Mouse (Mus musculus) stomach, embryonic 15.5 days (tissue): ENCODE measurements around the gene Tmem8. TPM values are rescaled to one million over a fixed set of nuclear protein-coding genes. Genes with fewer than 3 reads are reported as not detected.
A peak's percentile ranks its signal among the peaks of the same experiment; 100 is the strongest.
"Not testable (repeated sequence)": the region's sequence is repeated elsewhere in the genome, so short reads cannot be mapped to it uniquely, and the experiment has no call there.

Source experiments
- ATAC-seq: fragments of 200-750 bp; cut with Nextera tagmentation; 2 replicates; pipeline ENCODE4 v1.8.0; 2017; ENCODE audit warnings: low read depth, moderate number of reproducible peaks, moderate TSS enrichment; ENCODE audit not compliant: insufficient read depth, low FRiP score
- H3K27ac ChIP-seq: fragments of 300-500 bp; sonication (generic); 2 replicates; pipeline ENCODE4 v1.5.1; 2015; ENCODE audit warnings: mild to moderate bottlenecking, inconsistent platforms
- H3K27me3 ChIP-seq: fragments of 300-500 bp; sonication (generic); replicated peaks from 2 replicates; pipeline ENCODE4 v1.6.1; 2015; ENCODE audit warnings: inconsistent platforms
- H3K36me3 ChIP-seq: fragments of 300-500 bp; sonication (generic); 2 replicates; pipeline ENCODE4 v1.6.1; 2015; ENCODE audit warnings: inconsistent platforms
- H3K4me1 ChIP-seq: fragments of 300-500 bp; sonication (generic); 2 replicates; pipeline ENCODE4 v1.6.1; 2015; ENCODE audit warnings: inconsistent platforms
- H3K4me2 ChIP-seq: fragments of 300-500 bp; sonication (generic); 2 replicates; pipeline ENCODE4 v1.6.1; 2015; ENCODE audit warnings: mild to moderate bottlenecking, inconsistent platforms
- H3K4me3 ChIP-seq: fragments of 300-500 bp; sonication (generic); replicated peaks from 2 replicates; pipeline ENCODE4 v1.5.1; 2015; ENCODE audit warnings: inconsistent platforms
- H3K9ac ChIP-seq: fragments of 300-500 bp; sonication (generic); 2 replicates; pipeline ENCODE4 v1.6.1; 2015; ENCODE audit warnings: inconsistent platforms
- H3K9me3 ChIP-seq: fragments of 300-500 bp; sonication (generic); 2 replicates; pipeline ENCODE4 v1.6.1; 2016; ENCODE audit warnings: inconsistent platforms
- WGBS: fragments of 180-500 bp; shearing (Covaris S2); methylation state at CpG from one replicate; pipeline ENCODE4 v1.1.7; 2015; 5-methylcytosine and 5-hydroxymethylcytosine counted together
- polyA plus RNA-seq: library from polyadenylated mRNA; unstranded; fragments of >200 nt; fragmentation: Nextera tagmentation; extraction: Ambion mirVana; gene quantifications from 2 replicates; pipeline ENCODE4 v1.2.1, GENCODE M21; 2015

The Tmem8 gene
- polyA plus RNA-seq, 1 experiment from 2014 or later, result 6.6 TPM

GRCm38 (mm10) chr17:26089905-26090632, 23.0 kb upstream of the Tmem8 start, which contains the start of gene Decr2:
TSS of gene Decr2 (minus strand) at chr17:26090337.
- Histone ChIP-seq H3K27me3 (no peaks in the 10 kb centered on the region), H3K4me3 (peak within 1 kb of the TSS; percentile 53), H3K9ac (peak within 1 kb of the TSS; percentile 47), H3K27ac (peak within 1 kb of the TSS; percentile 93), H3K36me3 (no peaks in the 10 kb centered on the region), H3K9me3 (no peaks in the 10 kb centered on the region), H3K4me1 (no peaks in the 10 kb centered on the region), H3K4me2 (peak within 1 kb of the TSS; percentile 68)
- WGBS, result 1% methylated on average over 32 of the region's 32 CpGs
- ATAC-seq, result peak; percentile 94

- no peak for ATAC-seq
- peak overlapping the region; percentile 77 for H3K27ac ChIP-seq
- 23% methylated on average over 9 of the region's 9 CpGs for WGBS
These were observed 18.5 kb upstream of the Tmem8 start for GRCm38 (mm10) chr17:26094531-26095110.

GRCm38 (mm10) chr17:26095121-26095740, 17.9 kb upstream of the Tmem8 start, which contains the start of gene Nme4:
TSS of gene Nme4 (minus strand) at chr17:26095602.
- Histone ChIP-seq H3K4me2 (peak within 1 kb of the TSS; percentile 76), H3K9ac (peak within 1 kb of the TSS; percentile 73), H3K36me3 (no peaks in the 10 kb centered on the region), H3K27me3 (no peaks in the 10 kb centered on the region), H3K27ac (peak within 1 kb of the TSS; percentile 77), H3K4me1 (no peaks in the 10 kb centered on the region), H3K4me3 (peak within 1 kb of the TSS; percentile 67), H3K9me3 (no peaks in the 10 kb centered on the region)
- peak; percentile 73 for ATAC-seq
- 1% methylated on average over 47 of the region's 47 CpGs for WGBS

More at GRCm38 (mm10) chr17:26094531-26095110, 18.5 kb upstream of the Tmem8 start:
- no peaks in the 10 kb centered on the region for H3K9me3 ChIP-seq
- H3K4me2 ChIP-seq, result peak overlapping the region; percentile 76
- no peaks in the 10 kb centered on the region for H3K27me3 ChIP-seq
- H3K36me3 ChIP-seq, result no peaks in the 10 kb centered on the region
- H3K4me3 ChIP-seq, result peak overlapping the region; percentile 67
- peak overlapping the region; percentile 73 for H3K9ac ChIP-seq
- no peaks in the 10 kb centered on the region for H3K4me1 ChIP-seq

- no peak overlapping the region for H3K27ac ChIP-seq
- H3K9ac ChIP-seq, result no peak overlapping the region
- no peaks in the 10 kb centered on the region for H3K4me1 ChIP-seq
- ATAC-seq, result no peak
- no peak overlapping the region for H3K4me3 ChIP-seq
- WGBS, result 87% methylated on average over 7 of the region's 7 CpGs
- H3K9me3 ChIP-seq, result no peaks in the 10 kb centered on the region
- no peaks in the 10 kb centered on the region for H3K36me3 ChIP-seq
- no peaks in the 10 kb centered on the region for H3K27me3 ChIP-seq
- H3K4me2 ChIP-seq, result no peak overlapping the region
These were observed 14.6 kb upstream of the Tmem8 start for GRCm38 (mm10) chr17:26098461-26098860.

DNA sequence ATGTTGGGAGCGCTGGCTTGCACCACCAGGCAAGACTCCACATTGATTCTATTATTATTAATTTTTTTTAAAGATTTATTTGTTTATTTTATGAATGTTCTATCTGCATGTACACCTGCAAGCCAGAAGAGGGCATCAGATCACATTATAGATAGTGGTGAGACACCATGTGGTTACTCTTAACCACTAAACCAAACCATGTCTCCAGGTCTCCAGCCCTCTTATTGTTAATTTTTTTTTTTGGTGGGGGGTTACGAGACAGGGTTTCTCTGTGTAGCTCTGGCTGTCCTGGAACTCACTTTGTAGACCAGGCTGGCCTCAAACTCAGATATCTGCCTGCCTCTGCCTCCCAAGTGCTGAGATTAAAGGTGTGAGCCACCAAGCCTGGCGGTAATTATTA, 13.8 kb upstream of the Tmem8 start:
- not testable (repeated sequence) for H3K36me3 ChIP-seq, H3K27ac ChIP-seq, H3K9ac ChIP-seq, H3K4me1 ChIP-seq, ATAC-seq, H3K4me2 ChIP-seq, H3K9me3 ChIP-seq, H3K4me3 ChIP-seq, H3K27me3 ChIP-seq
- 62% methylated on average over 3 of the region's 3 CpGs for WGBS

DNA sequence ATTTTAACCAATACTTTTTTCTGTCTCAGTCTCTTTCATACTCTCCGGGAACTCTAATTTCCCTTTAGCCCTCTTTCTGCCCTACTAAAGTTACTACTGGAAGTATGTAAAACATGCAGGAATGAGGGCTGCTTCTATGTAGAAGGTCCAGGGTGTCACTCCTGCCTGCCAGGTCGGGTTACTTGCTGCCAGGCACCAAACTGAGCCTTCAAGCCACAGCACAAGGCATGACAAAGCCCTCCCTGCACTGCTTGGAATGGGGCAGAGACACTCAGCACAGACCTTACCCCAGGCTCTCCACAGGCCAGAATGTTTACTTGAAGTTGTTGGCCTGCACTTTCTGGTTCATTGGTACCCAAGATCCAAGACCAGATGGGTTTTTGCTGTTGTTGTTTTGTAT, 12.9 kb upstream of the Tmem8 start:
- ATAC-seq, result no peak
- H3K36me3 ChIP-seq, result no peaks in the 10 kb centered on the region
- H3K9ac ChIP-seq, result no peak overlapping the region
- WGBS, result 37% methylated on average over 2 of the region's 2 CpGs
- no peak overlapping the region for H3K27ac ChIP-seq
- no peak overlapping the region for H3K4me2 ChIP-seq
- no peaks in the 10 kb centered on the region for H3K4me1 ChIP-seq
- H3K9me3 ChIP-seq, result no peaks in the 10 kb centered on the region
- no peaks in the 10 kb centered on the region for H3K27me3 ChIP-seq
- no peak overlapping the region for H3K4me3 ChIP-seq

DNA sequence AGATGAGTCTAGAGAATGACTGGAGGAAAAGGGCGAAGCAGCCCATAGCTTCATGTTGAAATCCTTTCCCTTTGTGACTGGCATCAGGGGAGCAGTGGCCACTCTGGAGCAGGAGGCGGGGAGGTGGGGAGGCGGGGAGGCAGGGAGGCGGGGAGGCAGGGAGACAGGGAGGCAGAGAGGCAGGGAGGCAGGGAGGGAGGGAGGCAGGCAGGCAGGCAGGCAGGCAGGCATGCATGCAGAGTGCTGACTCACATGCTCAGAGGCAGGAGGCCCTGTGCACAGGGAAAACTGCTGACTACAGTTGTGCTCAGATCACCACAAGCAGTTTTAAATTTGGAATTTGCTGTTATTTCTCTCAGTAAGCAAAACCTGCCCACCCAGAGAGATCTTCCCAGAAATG, 11.6 kb upstream of the Tmem8 start:
- Histone ChIP-seq H3K36me3 (no peaks in the 10 kb centered on the region), H3K9me3 (no peaks in the 10 kb centered on the region), H3K9ac (no peak overlapping the region), H3K4me2 (no peak overlapping the region), H3K27me3 (no peaks in the 10 kb centered on the region), H3K4me1 (no peaks in the 10 kb centered on the region), H3K4me3 (no peak overlapping the region), H3K27ac (no peak overlapping the region)
- no peak for ATAC-seq
- WGBS, result 47% methylated on average over 4 of the region's 4 CpGs

DNA sequence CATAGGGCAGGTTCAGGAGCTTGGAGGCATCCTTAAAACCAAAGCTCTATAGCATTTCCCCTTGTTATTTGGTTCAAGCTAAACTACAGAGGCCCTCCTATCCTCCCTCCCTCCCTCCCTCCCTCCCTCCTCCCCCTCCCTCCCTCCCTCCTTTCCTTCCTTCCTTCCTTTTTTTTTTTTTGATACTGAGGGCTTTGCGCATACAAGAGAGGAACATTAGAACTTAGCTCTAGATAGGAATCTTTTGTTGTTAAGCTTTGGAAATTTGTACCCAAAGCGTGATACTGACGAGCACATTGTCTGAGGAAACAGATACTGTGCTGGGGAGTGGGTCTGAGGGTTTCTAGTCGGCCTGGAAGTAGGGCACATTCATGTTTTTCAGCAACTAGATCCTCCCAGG, 7.5 kb upstream of the Tmem8 start:
- ATAC-seq, result no peak
- Histone ChIP-seq H3K9me3 (no peaks in the 10 kb centered on the region), H3K4me2 (no peak overlapping the region), H3K36me3 (no peaks in the 10 kb centered on the region), H3K4me3 (no peak overlapping the region), H3K27me3 (peaks cover 3% of the 10 kb centered on the region), H3K27ac (no peak overlapping the region), H3K4me1 (no peaks in the 10 kb centered on the region), H3K9ac (no peak overlapping the region)
- 59% methylated on average over 4 of the region's 4 CpGs for WGBS

DNA sequence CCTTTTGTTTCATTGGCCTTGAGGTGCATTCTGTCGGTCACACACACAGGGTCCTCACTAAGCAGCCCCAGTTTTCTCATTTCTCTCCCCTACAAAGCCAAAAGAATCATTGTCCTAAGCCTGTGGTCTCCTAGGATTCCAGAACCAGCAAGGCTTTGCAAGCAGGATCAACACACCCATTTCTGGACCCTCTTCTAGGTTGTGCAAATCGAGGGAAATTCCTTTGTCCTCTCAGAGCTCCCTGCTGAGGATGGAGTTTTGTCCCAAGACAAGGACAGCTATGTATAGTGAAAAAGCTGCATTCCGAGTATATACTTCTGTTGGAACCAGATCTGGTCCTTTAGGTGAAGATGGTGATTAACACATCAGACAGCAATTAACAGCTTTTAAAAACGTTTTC, 2.9 kb upstream of the Tmem8 start:
- Histone ChIP-seq H3K9me3 (no peaks in the 10 kb centered on the region), H3K27ac (no peak overlapping the region), H3K4me2 (no peak overlapping the region), H3K27me3 (peaks cover 38% of the 10 kb centered on the region), H3K9ac (no peak overlapping the region), H3K4me3 (no peak overlapping the region), H3K36me3 (no peaks in the 10 kb centered on the region), H3K4me1 (peaks cover 9% of the 10 kb centered on the region)
- 43% methylated on average over 4 of the region's 4 CpGs for WGBS
- ATAC-seq, result no peak

DNA sequence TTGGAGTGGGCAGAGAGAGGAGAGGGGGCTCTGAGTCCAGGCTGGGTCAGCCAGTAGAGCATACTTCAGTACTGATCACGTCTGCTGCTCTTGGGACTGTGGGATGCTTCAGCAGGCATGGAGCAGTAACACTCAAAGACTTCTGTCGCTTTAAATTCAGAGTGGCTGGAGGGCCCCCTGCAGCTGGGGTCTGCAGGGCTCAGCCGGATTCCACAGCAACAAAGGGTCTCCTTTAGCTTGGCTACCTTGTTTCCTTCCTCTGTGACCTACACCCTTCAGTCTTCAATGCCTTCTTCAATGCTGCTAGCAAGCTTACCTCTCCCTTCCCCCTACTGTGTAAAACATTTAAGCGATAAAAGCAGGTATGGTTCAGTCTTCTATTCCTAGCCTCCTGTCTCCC, 2.1 kb upstream of the Tmem8 start:
- H3K4me3 ChIP-seq, result no peak overlapping the region
- H3K27me3 ChIP-seq, result peaks cover 46% of the 10 kb centered on the region
- peaks cover 9% of the 10 kb centered on the region for H3K4me1 ChIP-seq
- H3K9ac ChIP-seq, result no peak overlapping the region
- no peak overlapping the region for H3K27ac ChIP-seq
- H3K4me2 ChIP-seq, result no peak overlapping the region
- no peaks in the 10 kb centered on the region for H3K36me3 ChIP-seq
- 21% methylated on average over 4 of the region's 4 CpGs for WGBS
- H3K9me3 ChIP-seq, result no peaks in the 10 kb centered on the region
- ATAC-seq, result no peak

GRCm38 (mm10) chr17:26111722-26112121, 1.4 kb upstream of the Tmem8 start:
- ATAC-seq, result no peak

DNA sequence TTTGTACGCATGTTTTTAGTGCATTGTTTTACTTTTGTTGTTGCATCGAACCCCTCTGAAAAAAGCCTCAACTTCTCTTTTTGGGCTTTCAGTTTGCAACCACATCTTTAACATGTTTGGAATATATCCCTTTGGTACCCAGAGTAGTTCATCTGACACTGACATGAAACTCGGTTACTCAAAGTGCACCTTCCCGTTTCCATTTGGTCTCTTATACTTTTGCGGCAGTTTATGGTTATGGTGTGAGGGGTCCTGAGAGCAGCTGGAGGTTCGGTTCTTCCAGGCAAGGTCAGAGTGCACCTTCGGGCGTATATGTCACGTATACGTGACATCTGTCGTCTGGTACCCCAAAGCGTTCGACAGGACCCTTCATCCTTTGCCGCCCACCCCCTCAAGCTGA, 348 bp upstream of the Tmem8 start:
- peak overlapping the region; percentile 95 for H3K4me2 ChIP-seq
- 19% methylated on average over 14 of the region's 14 CpGs for WGBS
- H3K4me1 ChIP-seq, result peaks cover 9% of the 10 kb centered on the region
- H3K9me3 ChIP-seq, result no peaks in the 10 kb centered on the region
- no peaks in the 10 kb centered on the region for H3K36me3 ChIP-seq
- H3K4me3 ChIP-seq, result peak overlapping the region; percentile 57
- peak overlapping the region; percentile 51; the same call in 1 of the 2 replicates for H3K9ac ChIP-seq
- H3K27me3 ChIP-seq, result peaks cover 55% of the 10 kb centered on the region
- ATAC-seq, result no peak
- H3K27ac ChIP-seq, result no peak overlapping the region

More at GRCm38 (mm10) chr17:26111722-26112121, 1.4 kb upstream of the Tmem8 start:
- Histone ChIP-seq H3K27me3 (peaks cover 52% of the 10 kb centered on the region), H3K4me3 (no peak overlapping the region), H3K27ac (no peak overlapping the region), H3K9ac (no peak overlapping the region), H3K4me1 (peaks cover 9% of the 10 kb centered on the region), H3K36me3 (no peaks in the 10 kb centered on the region), H3K9me3 (no peaks in the 10 kb centered on the region), H3K4me2 (no peak overlapping the region)
- whole genome bisulfite sequencing, result 29% methylated on average over 4 of the region's 4 CpGs
